Mouse (Mus musculus): ENCODE results near the gene Tmem115.
A peak's percentile ranks its signal among the peaks of the same experiment; 100 is the strongest.

The Tmem115 gene

GRCm38 (mm10) chr9:107533791-107534407 is at the start of gene Tmem115:
Gene Tmem115 (plus strand): TSS chr9:107533945.
- DNase-seq = peak; percentile 83

GRCm38 (mm10) chr9:107484302-107484701 is 49.4 kb upstream of the Tmem115 start:
- DNase-seq = peak; percentile 44

GRCm38 (mm10) chr9:107484766-107485165 is 49.0 kb upstream of the Tmem115 start:
- no peak for DNase-seq

GRCm38 (mm10) chr9:107486086-107486485 is 47.7 kb upstream of the Tmem115 start:
- no peak for DNase-seq

- DNase-seq = no peak
Observed at GRCm38 (mm10) chr9:107486507-107487225, 47.1 kb upstream of the Tmem115 start.

- DNase-seq = no peak
Observed at GRCm38 (mm10) chr9:107490146-107490545, 43.6 kb upstream of the Tmem115 start.

- no peak for DNase-seq
Observed at GRCm38 (mm10) chr9:107490625-107491024, 43.1 kb upstream of the Tmem115 start.

GRCm38 (mm10) chr9:107493511-107493910 is 40.2 kb upstream of the Tmem115 start:
- DNase-seq = no peak

GRCm38 (mm10) chr9:107494238-107494637 is 39.5 kb upstream of the Tmem115 start:
- DNase-seq = no peak

- no peak for DNase-seq
Observed at GRCm38 (mm10) chr9:107496359-107496758, 37.4 kb upstream of the Tmem115 start.

- no peak for DNase-seq
Observed at GRCm38 (mm10) chr9:107500708-107501286, 32.9 kb upstream of the Tmem115 start.

- no peak for DNase-seq
Observed at GRCm38 (mm10) chr9:107502131-107502846, 31.5 kb upstream of the Tmem115 start.

GRCm38 (mm10) chr9:107504662-107505537 is 28.8 kb upstream of the Tmem115 start:
- DNase-seq = no peak

GRCm38 (mm10) chr9:107508266-107508665 is 25.5 kb upstream of the Tmem115 start:
- DNase-seq = peak; percentile 51

- no peak for DNase-seq
Observed at GRCm38 (mm10) chr9:107510384-107511100, 23.2 kb upstream of the Tmem115 start.

- DNase-seq = no peak
Observed at GRCm38 (mm10) chr9:107511436-107511835, 22.3 kb upstream of the Tmem115 start.

- DNase-seq = no peak
Observed at GRCm38 (mm10) chr9:107512326-107512725, 21.4 kb upstream of the Tmem115 start.

GRCm38 (mm10) chr9:107514303-107514955 is 19.3 kb upstream of the Tmem115 start:
- DNase-seq = peak; percentile 97

- DNase-seq = no peak
Observed at GRCm38 (mm10) chr9:107520331-107520730, 13.4 kb upstream of the Tmem115 start.

- DNase-seq = no peak
Observed at GRCm38 (mm10) chr9:107521190-107521589, 12.6 kb upstream of the Tmem115 start.

- DNase-seq = no peak
Observed at GRCm38 (mm10) chr9:107521711-107522399, 11.9 kb upstream of the Tmem115 start.
